Mouse (Mus musculus) neural tube, embryonic 13.5 days (tissue): ENCODE results near the gene Hspa1a. TPM values are rescaled to one million over a fixed set of nuclear protein-coding genes. Genes with fewer than 3 reads are reported as not detected.
"Not testable (repeated sequence)": the region's sequence is repeated elsewhere in the genome, so short reads cannot be mapped to it uniquely, and the experiment has no call there.

Source experiments
- ATAC-seq: fragments of 200-750 bp; cut with Nextera tagmentation; 2 replicates; pipeline ENCODE4 v1.8.0; 2017; ENCODE audit warnings: low read depth, mild to moderate bottlenecking, moderate TSS enrichment, moderate library complexity
- H3K27ac ChIP-seq: fragments of 300-500 bp; sonication (generic); replicated peaks from 2 replicates; pipeline ENCODE4 v1.5.1; 2015; ENCODE audit warnings: moderate library complexity, mild to moderate bottlenecking, inconsistent platforms
- H3K27me3 ChIP-seq: fragments of 300-500 bp; sonication (generic); 2 replicates; pipeline ENCODE4 v1.6.1; 2015; ENCODE audit warnings: mild to moderate bottlenecking, inconsistent platforms
- H3K36me3 ChIP-seq: fragments of 300-500 bp; sonication (generic); 2 replicates; pipeline ENCODE4 v1.6.1; 2015; ENCODE audit warnings: mild to moderate bottlenecking, inconsistent platforms
- H3K4me1 ChIP-seq: fragments of 300-500 bp; sonication (generic); replicated peaks from 2 replicates; pipeline ENCODE4 v1.6.1; 2015; ENCODE audit warnings: inconsistent platforms
- H3K4me2 ChIP-seq: fragments of 300-500 bp; sonication (generic); 2 replicates; pipeline ENCODE4 v1.6.1; 2015; ENCODE audit warnings: inconsistent platforms, mild to moderate bottlenecking, moderate library complexity
- H3K4me3 ChIP-seq: fragments of 300-500 bp; sonication (generic); 2 replicates; pipeline ENCODE4 v1.5.1; 2015; ENCODE audit warnings: mild to moderate bottlenecking, inconsistent platforms
- H3K9ac ChIP-seq: fragments of 300-500 bp; sonication (generic); 2 replicates; pipeline ENCODE4 v1.6.1; 2015; ENCODE audit warnings: moderate library complexity, mild to moderate bottlenecking, inconsistent platforms
- H3K9me3 ChIP-seq: fragments of 300-500 bp; sonication (generic); 2 replicates; pipeline ENCODE4 v1.6.1; 2016; ENCODE audit warnings: inconsistent platforms
- WGBS: fragments of 180-500 bp; shearing (Covaris S2); methylation state at CpG from one replicate; pipeline ENCODE4 v1.1.7; 2015; 5-methylcytosine and 5-hydroxymethylcytosine counted together
- polyA plus RNA-seq: library from polyadenylated mRNA; unstranded; fragments of >200 nt; fragmentation: Nextera tagmentation; extraction: Ambion mirVana; gene quantifications from 2 replicates; pipeline ENCODE4 v1.2.1, GENCODE M21; 2015

Gene Hspa1a
- polyA plus RNA-seq, 1 experiment from 2014 or later, result 6.3 TPM

DNA sequence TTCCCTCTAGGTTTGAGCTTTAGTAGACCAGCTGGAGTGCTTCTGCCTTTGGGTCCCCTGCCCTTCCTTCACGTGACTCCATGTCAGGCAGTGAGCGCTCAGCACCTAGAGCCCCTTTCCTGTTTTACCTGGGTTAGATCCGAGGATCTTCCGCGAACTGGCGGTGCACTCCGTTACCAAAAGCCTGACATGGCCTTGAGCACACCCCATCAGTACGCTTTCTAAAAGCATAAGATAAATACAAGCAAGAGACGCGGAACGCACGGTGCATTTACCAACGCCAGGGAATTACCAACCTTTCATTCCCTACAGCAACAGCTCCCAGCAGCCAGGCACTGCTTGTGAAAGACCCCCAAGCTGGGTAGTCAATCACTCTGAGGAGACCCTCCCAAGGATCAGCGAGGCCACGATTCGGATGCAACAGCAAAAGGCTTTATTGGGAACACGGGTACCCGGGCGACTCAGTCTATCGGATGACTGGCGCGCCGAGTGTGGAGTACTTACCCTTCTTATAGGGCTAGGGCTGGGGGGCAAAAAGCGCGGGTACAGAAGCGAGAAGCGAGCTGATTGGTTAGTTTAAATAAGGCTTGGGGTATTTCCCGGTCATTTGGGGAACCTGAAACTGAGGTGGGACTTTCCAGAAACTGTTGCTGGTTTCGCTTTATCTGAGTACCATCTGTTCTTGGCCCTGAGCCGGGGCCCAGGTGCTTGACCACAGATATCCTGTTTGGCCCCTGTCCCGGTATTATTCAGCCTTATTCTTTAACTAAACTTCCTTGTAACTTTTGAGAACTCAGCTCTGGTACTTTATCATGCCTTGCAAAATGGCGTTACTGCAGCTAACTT is 28.1 kb upstream of the Hspa1a start:
- WGBS, result 25% methylated on average over 30 of the region's 32 CpGs
- Histone ChIP-seq H3K4me3 (peak overlapping the region; percentile 93), H3K4me2 (peak overlapping the region; percentile 100), H3K4me1 (peaks cover 34% of the 10 kb centered on the region), H3K27ac (peak overlapping the region; percentile 96; the same call in 1 of the 2 replicates), H3K36me3 (peaks cover 11% of the 10 kb centered on the region), H3K9ac (peak overlapping the region; percentile 97)
- H3K27me3 ChIP-seq, ATAC-seq, H3K9me3 ChIP-seq: not testable (repeated sequence)

- Histone ChIP-seq H3K27ac (no peak overlapping the region), H3K9ac (no peak overlapping the region), H3K27me3 (no peaks in the 10 kb centered on the region), H3K4me3 (0 out of 2 replicates have a peak overlapping the region, but pooled peaks have one; percentile 24), H3K4me1 (peaks cover 34% of the 10 kb centered on the region), H3K36me3 (no peaks in the 10 kb centered on the region), H3K4me2 (peak overlapping the region; percentile 100), H3K9me3 (no peaks in the 10 kb centered on the region)
- 93% methylated on average over 15 of the region's 15 CpGs for WGBS
- ATAC-seq, result no peak
Measured at GRCm38 (mm10) chr17:34998526-34999430, 26.8 kb upstream of the Hspa1a start.

- Histone ChIP-seq H3K27ac (no peak overlapping the region), H3K4me3 (no peak overlapping the region), H3K9ac (no peak overlapping the region), H3K4me2 (no peak overlapping the region), H3K36me3 (no peaks in the 10 kb centered on the region), H3K27me3 (no peaks in the 10 kb centered on the region), H3K9me3 (no peaks in the 10 kb centered on the region), H3K4me1 (peaks cover 19% of the 10 kb centered on the region)
- ATAC-seq, result no peak
- WGBS, result 79% methylated on average over 5 of the region's 5 CpGs
Measured at GRCm38 (mm10) chr17:34997142-34997483, 25.2 kb upstream of the Hspa1a start.

DNA sequence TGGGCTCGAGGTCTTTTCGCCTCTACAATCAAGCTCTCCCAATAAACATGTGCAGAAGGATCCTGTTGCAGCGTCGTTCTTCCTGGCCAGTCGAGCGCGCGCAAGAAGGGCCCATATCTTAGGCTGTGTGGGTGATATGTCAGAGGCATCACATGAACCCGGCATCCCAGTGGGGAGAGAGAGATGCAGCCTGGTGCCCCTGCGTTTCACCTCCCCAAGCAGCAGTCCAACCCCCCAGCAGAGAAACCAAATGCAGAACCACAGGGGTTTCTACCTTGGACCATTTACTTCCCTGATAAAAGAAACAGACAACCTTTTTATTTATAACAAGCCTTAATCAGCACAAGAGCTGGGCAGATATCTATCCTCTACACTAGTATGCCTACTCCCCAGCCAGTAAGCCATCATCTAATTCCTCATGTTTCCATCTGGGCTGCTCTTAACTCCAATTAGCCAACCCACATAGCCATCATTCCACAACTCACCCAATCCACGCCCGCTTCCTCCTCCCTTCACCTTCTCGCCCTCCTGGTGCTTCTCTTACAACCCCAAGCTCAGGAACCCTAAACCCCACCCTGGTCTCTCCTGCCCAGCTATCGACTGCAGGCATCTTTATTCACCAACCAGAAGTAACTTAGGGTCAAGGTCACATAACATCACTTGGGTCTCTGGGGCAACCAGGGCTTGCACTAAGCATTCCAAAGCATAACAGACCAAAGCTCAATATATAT is 24.6 kb upstream of the Hspa1a start:
- H3K27ac ChIP-seq, result no peak overlapping the region
- H3K9me3 ChIP-seq, result no peaks in the 10 kb centered on the region
- 86% methylated on average over 13 of the region's 14 CpGs for WGBS
- H3K4me1 ChIP-seq, result peaks cover 14% of the 10 kb centered on the region
- no peak overlapping the region for H3K4me3 ChIP-seq
- no peak overlapping the region for H3K9ac ChIP-seq
- H3K27me3 ChIP-seq, result no peaks in the 10 kb centered on the region
- ATAC-seq, result no peak
- no peak overlapping the region for H3K4me2 ChIP-seq
- no peaks in the 10 kb centered on the region for H3K36me3 ChIP-seq

GRCm38 (mm10) chr17:34995927-34996326 is 24.0 kb upstream of the Hspa1a start:
- H3K4me3 ChIP-seq, H3K4me2 ChIP-seq, ATAC-seq, H3K36me3 ChIP-seq, H3K27me3 ChIP-seq, H3K9ac ChIP-seq, H3K9me3 ChIP-seq, H3K27ac ChIP-seq: not testable (repeated sequence)
- peaks cover 12% of the 10 kb centered on the region for H3K4me1 ChIP-seq
- 94% methylated on average over 4 of the region's 4 CpGs for WGBS

DNA sequence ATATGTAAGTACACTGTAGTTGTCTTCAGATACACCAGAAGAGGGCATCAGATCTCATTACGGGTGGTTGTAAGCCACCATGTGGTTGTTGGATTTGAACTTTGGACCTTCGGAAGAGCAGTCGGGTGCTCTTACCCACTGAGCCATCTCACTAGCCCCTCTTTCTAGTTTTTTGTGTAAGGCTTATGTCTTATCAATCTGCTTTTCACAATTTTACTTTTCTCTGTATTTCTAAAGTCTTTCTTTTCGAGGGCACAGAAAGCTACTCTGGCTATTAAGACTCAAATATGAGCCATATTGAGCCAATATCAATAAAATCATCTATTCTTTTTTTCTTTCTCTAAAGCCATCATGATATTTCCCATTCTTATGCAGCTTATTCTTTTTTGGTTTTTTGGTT is 23.2 kb upstream of the Hspa1a start:
- ATAC-seq, H3K9ac ChIP-seq, H3K27ac ChIP-seq, H3K4me3 ChIP-seq, H3K36me3 ChIP-seq, H3K27me3 ChIP-seq, H3K9me3 ChIP-seq, H3K4me2 ChIP-seq: not testable (repeated sequence)
- 91% methylated on average over 4 of the region's 4 CpGs for WGBS
- peaks cover 11% of the 10 kb centered on the region for H3K4me1 ChIP-seq

GRCm38 (mm10) chr17:34994751-34995150 is 22.8 kb upstream of the Hspa1a start:
- H3K9ac ChIP-seq, result no peak overlapping the region

GRCm38 (mm10) chr17:34984218-34984617 is 12.3 kb upstream of the Hspa1a start:
- Histone ChIP-seq H3K4me1 (peaks cover 29% of the 10 kb centered on the region), H3K27me3 (no peaks in the 10 kb centered on the region)
- 75% methylated on average over 2 of the region's 2 CpGs for WGBS

More at GRCm38 (mm10) chr17:34994751-34995150, 22.8 kb upstream of the Hspa1a start:
- Histone ChIP-seq H3K27ac (no peak overlapping the region), H3K9me3 (no peaks in the 10 kb centered on the region), H3K36me3 (no peaks in the 10 kb centered on the region), H3K27me3 (no peaks in the 10 kb centered on the region), H3K4me3 (no peak overlapping the region), H3K4me2 (no peak overlapping the region), H3K4me1 (peaks cover 7% of the 10 kb centered on the region)
- no peak for ATAC-seq

GRCm38 (mm10) chr17:34982328-34982727 is 10.4 kb upstream of the Hspa1a start:
- 0% methylated on average over 15 of the region's 15 CpGs for WGBS
- Histone ChIP-seq H3K27me3 (no peaks in the 10 kb centered on the region), H3K9ac (peak overlapping the region; percentile 89), H3K4me3 (peak overlapping the region; percentile 75), H3K4me2 (peak overlapping the region; percentile 96), H3K4me1 (peaks cover 29% of the 10 kb centered on the region), H3K27ac (peak overlapping the region; percentile 98), H3K9me3 (no peaks in the 10 kb centered on the region), H3K36me3 (peaks cover 17% of the 10 kb centered on the region)
- peak; percentile 34 for ATAC-seq

More at GRCm38 (mm10) chr17:34984218-34984617, 12.3 kb upstream of the Hspa1a start:
- Histone ChIP-seq H3K36me3 (peaks cover 22% of the 10 kb centered on the region), H3K27ac (no peak overlapping the region), H3K4me2 (no peak overlapping the region), H3K9ac (no peak overlapping the region), H3K9me3 (no peaks in the 10 kb centered on the region), H3K4me3 (no peak overlapping the region)
- no peak for ATAC-seq

DNA sequence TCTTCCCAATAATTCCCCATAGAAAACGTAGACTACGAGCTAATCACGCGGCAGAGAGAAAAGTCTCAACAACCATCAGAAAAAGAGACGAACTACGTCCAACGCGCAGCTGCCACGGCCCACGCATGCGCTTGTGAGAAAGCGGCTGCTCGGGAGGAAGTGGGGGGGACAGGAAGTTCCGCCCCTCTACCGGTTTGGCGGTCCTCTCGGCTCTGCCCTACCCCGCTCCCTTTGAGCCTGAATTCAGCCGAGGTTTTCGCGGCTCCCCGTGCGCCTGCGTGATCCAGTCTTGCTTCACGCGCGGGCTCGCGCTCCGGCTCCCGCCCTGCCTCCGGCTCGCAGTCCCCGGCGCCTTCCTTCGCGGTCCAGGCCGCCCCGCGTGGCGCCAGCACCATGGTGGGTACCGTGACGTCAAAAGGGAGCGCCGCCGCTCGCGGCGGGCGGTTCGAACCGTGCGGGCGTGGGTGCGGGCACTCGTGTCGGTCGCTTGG is 9.8 kb upstream of the Hspa1a start, which contains the start of gene Lsm2:
TSS of gene Lsm2 (plus strand) at position 173 of the 491 bp plus-strand sequence.
- no peaks in the 10 kb centered on the region for H3K9me3 ChIP-seq
- H3K9ac ChIP-seq, result peak within 1 kb of the TSS; percentile 89
- peak within 1 kb of the TSS; percentile 75 for H3K4me3 ChIP-seq
- peaks cover 17% of the 10 kb centered on the region for H3K36me3 ChIP-seq
- under 1% methylated on average over 58 of the region's 58 CpGs for WGBS
- H3K27ac ChIP-seq, result peak within 1 kb of the TSS; percentile 98
- peak within 1 kb of the TSS; percentile 96 for H3K4me2 ChIP-seq
- H3K27me3 ChIP-seq, result no peaks in the 10 kb centered on the region
- H3K4me1 ChIP-seq, result peaks cover 29% of the 10 kb centered on the region
- ATAC-seq, result peak; percentile 95

- Histone ChIP-seq H3K9me3 (no peaks in the 10 kb centered on the region), H3K36me3 (peaks cover 8% of the 10 kb centered on the region), H3K4me1 (peaks cover 29% of the 10 kb centered on the region), H3K4me3 (peak overlapping the region; percentile 75), H3K27ac (no peak overlapping the region), H3K4me2 (peak overlapping the region; percentile 96), H3K27me3 (no peaks in the 10 kb centered on the region), H3K9ac (peak overlapping the region; percentile 89)
- no peak for ATAC-seq
- 15% methylated on average over 2 of the region's 2 CpGs for WGBS
Measured at GRCm38 (mm10) chr17:34980655-34981054, 8.7 kb upstream of the Hspa1a start.
